Mouse (Mus musculus) thymus, adult 2 months (tissue): ENCODE results near the gene Efcab6.

ENCODE experiments used
- CTCF ChIP-seq: fragments of 200-500 bp; IDR thresholded peaks from 2 replicates; pipeline ENCODE4 v1.5.1; 2012; ENCODE audit warnings: mild to moderate bottlenecking, control low read depth, low read length, moderate library complexity, borderline replicate concordance; ENCODE audit not compliant: control insufficient read depth, poor library complexity, insufficient read depth; ENCODE audit errors: extremely low read depth
- POLR2A ChIP-seq: fragments of 200-500 bp; IDR thresholded peaks from 2 replicates; pipeline ENCODE4 v1.6.1; 2012; ENCODE audit warnings: mild to moderate bottlenecking, low read length, control low read depth, moderate library complexity; ENCODE audit not compliant: control insufficient read depth, poor library complexity, insufficient read depth; ENCODE audit errors: extremely low read depth

GRCm38 (mm10) chr15:84037067-84037466 is 28.1 kb downstream of the Efcab6 start:
- TF ChIP-seq CTCF: no peak
- TF ChIP-seq POLR2A: no peak
